Mouse (Mus musculus) gastrocnemius, adult 8-10 months (tissue): ENCODE results near the gene Twsg1. TPM values are rescaled to one million over a fixed set of nuclear protein-coding genes. Genes with fewer than 3 reads are reported as not detected.

Source experiments
- DNase-seq, 2 experiments: peaks; one replicate each; pipeline ENCODE4 v3.0.0; 2022; ENCODE audit warnings: low spot score in 2 of 2
- total RNA-seq, 4 experiments: library from RNA; stranded (reverse); gene quantifications; 2 replicates each; pipeline ENCODE4 v1.2.4; 2022

Twsg1 gene
- total RNA-seq, 4 experiments from 2014 or later, result 31.6 to 41.9 (median 38.2) TPM

GRCm38 (mm10) chr17:65933741-65934140, 17.3 kb downstream of the Twsg1 start:
- no peak for DNase-seq

- no peak for DNase-seq
Measured at GRCm38 (mm10) chr17:65931525-65931924, 19.5 kb downstream of the Twsg1 start.

- peak; percentile 30 to 47 for DNase-seq
Measured at GRCm38 (mm10) chr17:65930960-65931359, 20.1 kb downstream of the Twsg1 start.

GRCm38 (mm10) chr17:65930158-65930826, 20.7 kb downstream of the Twsg1 start:
- no peak for DNase-seq

- DNase-seq, result no peak
Measured at GRCm38 (mm10) chr17:65929319-65929978, 21.6 kb downstream of the Twsg1 start.

GRCm38 (mm10) chr17:65927077-65927476, 23.9 kb downstream of the Twsg1 start:
- DNase-seq, result no peak

- no peak for DNase-seq
Measured at GRCm38 (mm10) chr17:65924218-65924617, 26.8 kb downstream of the Twsg1 start.

GRCm38 (mm10) chr17:65921975-65922374, 29.1 kb downstream of the Twsg1 start:
- DNase-seq, result no peak

- DNase-seq, result no peak
Measured at GRCm38 (mm10) chr17:65919235-65919634, 31.8 kb downstream of the Twsg1 start.

- peak; percentile 86 to 89 for DNase-seq
Measured at GRCm38 (mm10) chr17:65916135-65916668, 34.8 kb downstream of the Twsg1 start.

GRCm38 (mm10) chr17:65914083-65914482, 36.9 kb downstream of the Twsg1 start:
- DNase-seq, result no peak

- DNase-seq, result no peak
Measured at GRCm38 (mm10) chr17:65912202-65912601, 38.8 kb downstream of the Twsg1 start.

GRCm38 (mm10) chr17:65911285-65912069, 39.5 kb downstream of the Twsg1 start:
- no peak for DNase-seq

GRCm38 (mm10) chr17:65908270-65908669, 42.8 kb downstream of the Twsg1 start:
- DNase-seq, result no peak

- no peak for DNase-seq
Measured at GRCm38 (mm10) chr17:65906895-65907401, 44.1 kb downstream of the Twsg1 start.

- no peak for DNase-seq
Measured at GRCm38 (mm10) chr17:65906313-65906894, 44.6 kb downstream of the Twsg1 start.

GRCm38 (mm10) chr17:65905241-65905640, 45.8 kb downstream of the Twsg1 start:
- peak in 1 of 2 experiments; percentile 10 for DNase-seq

GRCm38 (mm10) chr17:65903826-65904225, 47.2 kb downstream of the Twsg1 start:
- DNase-seq, result no peak

- no peak for DNase-seq
Measured at GRCm38 (mm10) chr17:65903011-65903410, 48.0 kb downstream of the Twsg1 start.

- DNase-seq, result no peak
Measured at GRCm38 (mm10) chr17:65902281-65902680, 48.7 kb downstream of the Twsg1 start.

GRCm38 (mm10) chr17:65896016-65896415, 55.0 kb downstream of the Twsg1 start:
- no peak for DNase-seq
